Mouse (Mus musculus): ENCODE results near the gene Palm. TPM values are rescaled to one million over a fixed set of nuclear protein-coding genes. Genes with fewer than 3 reads are reported as not detected.

The Palm gene
- total RNA-seq, 2 experiments from 2014 or later, result 43.4 to 65.3 TPM

GRCm38 (mm10) chr10:79853860-79854795 is 60.8 kb downstream of the Palm start, which contains the start of gene Ptbp1:
Gene Ptbp1 (plus strand): TSS chr10:79854427.
- peak; percentile 76 for ATAC-seq (replicated peaks; ENCODE audit: poor library complexity)

DNA sequence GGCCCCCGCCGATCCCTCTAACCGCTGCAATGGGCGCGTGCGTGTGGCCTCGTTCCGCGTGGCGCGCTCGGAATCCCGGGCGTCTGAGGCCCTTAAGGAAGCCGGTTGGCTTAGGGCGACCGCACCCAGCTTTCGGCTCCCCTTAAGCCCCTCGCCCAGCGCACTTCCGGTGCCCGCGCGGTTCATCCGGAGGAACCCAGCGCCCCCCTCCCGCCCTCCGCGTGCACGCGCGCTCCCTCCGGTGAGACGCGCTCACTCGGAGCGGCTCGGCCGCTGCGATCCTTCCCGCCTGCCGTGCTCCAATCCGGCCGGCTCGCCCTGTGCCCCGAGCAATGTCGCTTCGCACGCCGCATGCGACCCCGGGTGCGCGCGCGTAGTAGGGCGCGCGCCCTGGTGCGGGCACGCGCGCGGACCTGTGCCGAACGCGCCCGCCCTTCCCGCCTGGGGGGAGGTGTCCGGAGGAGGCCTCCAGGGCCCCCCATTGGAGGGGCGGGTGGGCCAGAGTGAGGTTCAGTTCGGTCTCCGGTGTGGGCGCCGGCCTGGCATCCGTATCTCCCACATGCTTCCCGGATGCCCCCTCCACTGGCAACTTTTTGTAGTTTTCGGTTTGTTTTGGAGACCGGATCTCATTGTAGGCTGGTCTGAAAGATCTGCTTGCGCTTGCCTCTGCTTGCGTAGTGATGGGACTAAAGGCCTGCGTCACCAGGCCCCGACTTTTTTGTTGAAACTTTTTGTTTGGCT is 61.6 kb downstream of the Palm start:
- ATAC-seq (replicated peaks; ENCODE audit: poor library complexity), result peak; percentile 2

GRCm38 (mm10) chr10:79855558-79856184 is 62.3 kb downstream of the Palm start:
- ATAC-seq (replicated peaks; ENCODE audit: poor library complexity), result no peak

GRCm38 (mm10) chr10:79856280-79856679 is 62.9 kb downstream of the Palm start:
- ATAC-seq (replicated peaks; ENCODE audit: poor library complexity), result no peak

DNA sequence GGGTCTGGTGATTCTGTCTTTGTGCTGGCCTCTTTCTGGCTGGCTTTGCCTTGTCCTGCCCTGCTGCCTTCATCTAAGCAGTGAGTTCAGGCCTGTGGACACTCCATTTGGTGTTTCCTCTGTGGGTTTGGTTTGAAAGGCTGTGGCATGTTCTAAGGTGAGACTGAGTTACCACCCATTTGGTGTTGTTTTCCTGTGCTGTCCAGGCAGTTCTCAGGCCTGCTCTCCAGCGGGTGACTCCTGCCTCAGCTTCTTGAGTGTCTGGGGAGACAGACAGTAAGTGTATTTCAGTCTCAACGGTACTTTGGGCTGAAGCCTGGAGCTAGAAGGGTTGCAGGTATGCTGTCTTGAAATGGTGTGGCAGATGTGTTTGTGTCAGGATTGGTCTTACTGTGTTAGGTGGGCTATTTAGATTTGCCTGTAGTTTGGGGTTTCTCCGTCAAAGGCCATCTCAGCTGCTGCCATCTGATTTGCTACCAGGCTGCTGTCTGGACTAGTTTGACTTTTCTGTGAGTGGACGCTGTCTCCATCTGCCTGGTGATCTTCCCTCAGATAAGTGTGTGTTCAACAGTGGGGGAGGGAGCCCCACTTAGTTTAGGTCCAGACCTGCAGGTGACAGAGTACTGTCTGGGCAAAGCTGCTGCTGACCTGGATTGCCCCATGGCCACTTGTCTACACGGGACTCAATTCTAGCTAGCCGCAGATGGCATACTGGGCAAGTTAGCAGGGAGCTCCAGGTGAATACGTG is 63.5 kb downstream of the Palm start:
- ATAC-seq (replicated peaks; ENCODE audit: poor library complexity), result no peak

DNA sequence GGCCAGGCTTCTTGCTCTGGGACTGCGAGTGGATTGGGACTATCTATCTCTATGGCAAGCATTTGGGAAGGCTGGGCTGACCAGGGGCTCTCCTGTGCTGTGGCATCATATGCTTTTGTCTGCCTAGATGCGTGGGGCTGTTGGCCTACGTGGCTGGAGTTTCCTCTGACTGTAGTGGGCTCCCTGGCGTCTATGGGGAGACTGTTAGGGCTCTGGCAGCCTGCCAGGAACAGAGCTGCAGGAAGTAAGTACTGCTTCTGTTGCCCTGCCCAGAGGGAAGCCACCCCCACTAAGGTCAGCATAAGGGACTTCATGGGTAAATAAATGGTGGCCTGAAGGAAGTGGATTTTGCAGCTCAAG is 64.1 kb downstream of the Palm start:
- ATAC-seq (replicated peaks; ENCODE audit: poor library complexity), result no peak

GRCm38 (mm10) chr10:79857894-79858293 is 64.5 kb downstream of the Palm start:
- ATAC-seq (replicated peaks; ENCODE audit: poor library complexity), result no peak

DNA sequence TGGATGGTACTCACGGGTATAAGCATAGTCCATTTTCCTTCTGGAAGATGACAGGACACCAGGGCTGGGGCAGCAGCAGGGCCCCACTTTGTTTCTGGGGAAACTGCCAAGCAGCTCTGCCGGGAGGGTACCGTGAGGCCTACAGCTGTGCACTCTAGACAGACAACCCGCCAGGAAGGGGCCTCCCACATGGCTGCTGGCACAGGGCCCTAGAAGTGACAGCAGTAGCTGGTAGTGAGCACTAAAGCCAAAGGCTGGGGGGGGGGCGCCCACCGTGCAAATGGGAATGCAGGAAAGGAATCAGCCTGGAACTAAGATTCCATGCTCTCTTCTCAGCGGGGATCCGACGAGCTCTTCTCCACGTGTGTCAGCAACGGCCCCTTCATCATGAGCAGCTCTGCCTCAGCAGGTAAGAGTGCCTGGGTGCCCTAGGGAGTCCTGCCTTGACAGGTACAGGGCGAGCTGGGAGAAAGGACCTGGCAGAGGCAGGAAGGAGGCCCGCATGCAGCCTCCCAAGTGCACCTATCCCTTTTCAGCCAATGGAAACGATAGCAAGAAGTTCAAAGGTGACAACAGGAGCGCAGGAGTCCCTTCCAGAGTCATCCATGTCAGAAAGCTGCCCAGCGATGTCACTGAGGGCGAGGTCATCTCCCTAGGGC is 65.2 kb downstream of the Palm start:
- no peak for ATAC-seq (replicated peaks; ENCODE audit: poor library complexity)

- ATAC-seq (replicated peaks; ENCODE audit: poor library complexity), result no peak
Measured at GRCm38 (mm10) chr10:79859116-79859515, 65.7 kb downstream of the Palm start.

GRCm38 (mm10) chr10:79860079-79860911 is 66.9 kb downstream of the Palm start:
- no peak for ATAC-seq (replicated peaks; ENCODE audit: poor library complexity)

DNA sequence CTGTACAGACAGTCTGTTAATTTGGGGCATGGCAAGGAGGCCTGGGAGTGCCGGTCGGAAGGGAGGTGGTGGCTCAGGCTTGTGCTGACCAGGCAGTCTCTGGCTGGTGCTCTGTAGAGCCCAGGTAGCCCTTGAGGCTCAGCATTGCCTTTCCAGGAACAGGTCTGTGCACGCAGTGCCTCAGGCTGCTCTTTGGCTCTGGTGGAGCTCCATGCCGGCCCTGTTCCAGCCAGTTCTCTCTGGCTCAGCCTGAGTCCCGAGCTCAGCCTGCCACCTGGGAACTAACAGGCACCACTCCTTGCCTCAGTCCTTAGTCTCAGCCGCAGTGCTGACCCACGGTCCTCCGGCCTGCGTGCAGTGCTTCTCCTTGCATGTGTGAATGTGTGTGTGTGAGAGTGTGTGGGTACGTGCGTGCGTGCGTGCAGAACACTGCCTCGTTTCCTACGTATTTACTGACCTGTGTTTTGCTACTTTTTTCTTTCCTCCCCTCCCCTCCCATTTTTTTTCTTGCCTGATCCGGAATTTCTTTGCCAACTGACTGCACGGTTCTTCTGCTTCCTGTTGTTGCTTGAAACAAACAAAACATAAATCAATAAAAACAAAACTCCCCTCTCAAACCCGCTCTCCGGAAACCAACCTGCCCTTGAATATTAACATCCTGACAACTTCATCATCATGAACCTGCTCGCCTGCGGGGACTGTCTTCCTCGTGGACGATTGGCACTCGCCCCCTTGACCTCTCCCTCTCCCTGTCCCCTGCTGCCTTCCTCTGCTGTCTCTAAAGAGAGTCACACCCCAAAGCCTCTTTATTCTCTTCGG is 68.1 kb downstream of the Palm start:
- no peak for ATAC-seq (replicated peaks; ENCODE audit: poor library complexity)

GRCm38 (mm10) chr10:79862049-79862788 is 68.8 kb downstream of the Palm start:
- ATAC-seq (replicated peaks; ENCODE audit: poor library complexity), result no peak

GRCm38 (mm10) chr10:79862925-79863324 is 69.6 kb downstream of the Palm start:
- no peak for ATAC-seq (replicated peaks; ENCODE audit: poor library complexity)

DNA sequence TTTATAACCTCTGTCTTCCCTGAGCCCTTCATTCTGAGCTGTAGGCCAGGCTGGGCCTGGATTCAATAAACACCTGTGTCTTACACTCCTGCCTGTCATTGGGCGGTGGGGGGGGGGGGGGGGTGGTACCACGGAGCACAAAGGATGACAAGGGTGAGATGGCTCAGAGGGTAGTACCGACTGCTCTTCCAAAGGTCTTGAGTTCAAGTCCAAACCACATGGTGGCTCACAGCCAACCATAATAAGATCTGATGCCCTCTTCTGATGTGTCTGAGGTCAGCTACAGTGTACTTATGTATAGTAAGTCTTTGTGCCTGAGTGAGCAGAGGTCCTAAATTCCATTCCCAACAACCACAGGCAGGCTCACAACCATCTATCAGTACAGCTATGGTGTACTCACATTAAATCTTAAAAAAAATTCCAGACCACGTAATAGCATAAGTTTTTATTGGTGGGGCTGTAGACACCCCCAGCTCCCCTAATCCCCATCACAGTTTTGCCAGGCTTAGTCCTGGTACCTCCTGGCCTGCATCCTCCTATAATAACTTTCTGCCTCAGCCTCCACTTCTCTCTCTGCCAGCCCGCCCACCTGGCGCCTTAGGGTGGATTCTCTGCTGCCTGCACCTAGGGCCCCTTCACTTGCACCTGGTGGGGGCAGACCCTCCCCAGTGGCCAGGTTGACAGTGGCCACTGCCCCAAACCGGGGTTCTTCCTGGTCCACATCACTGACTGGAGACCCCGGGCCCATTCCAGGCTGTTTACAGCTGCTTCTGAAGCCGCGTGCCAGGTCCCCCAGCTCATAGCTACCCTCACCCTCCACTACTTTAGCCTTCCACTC is 71.2 kb downstream of the Palm start:
- peak; percentile 11; the same call in 1 of the 2 replicates for ATAC-seq (replicated peaks; ENCODE audit: poor library complexity)

- ATAC-seq (replicated peaks; ENCODE audit: poor library complexity), result peak; percentile 3; the same call in 1 of the 2 replicates
Measured at GRCm38 (mm10) chr10:79865189-79865601, 71.8 kb downstream of the Palm start.

- peak; percentile 76 for ATAC-seq (replicated peaks; ENCODE audit: poor library complexity)
Measured at GRCm38 (mm10) chr10:79865801-79866295, 72.5 kb downstream of the Palm start.

- ATAC-seq (replicated peaks; ENCODE audit: poor library complexity), result no peak
Measured at GRCm38 (mm10) chr10:79866601-79867000, 73.2 kb downstream of the Palm start.
